Comparison of ENCODE assay signal across 9 mouse cellular contexts in the genomic region with DNA sequence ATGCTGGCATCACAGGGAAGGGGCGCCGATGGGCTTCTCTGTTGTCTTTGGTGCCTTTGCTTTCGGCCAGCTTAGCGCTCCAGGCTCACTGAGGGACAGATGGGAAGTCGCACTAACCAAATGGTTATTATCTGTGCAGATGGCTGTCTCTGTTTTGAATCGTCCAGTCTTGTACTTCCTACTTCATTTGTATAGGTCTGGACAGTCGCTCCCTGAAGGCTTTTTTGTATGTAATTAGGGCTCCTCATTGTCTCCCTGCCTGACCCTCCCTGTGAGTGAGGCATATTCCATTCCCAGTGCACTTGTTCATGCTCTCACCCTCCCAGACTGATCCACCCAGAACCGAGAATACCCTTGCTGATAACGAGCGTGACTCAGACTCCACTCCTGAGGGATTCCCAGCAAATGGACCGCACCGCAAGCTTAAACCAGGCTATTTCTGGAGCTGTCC. TPM values are rescaled to one million over a fixed set of nuclear protein-coding genes. Genes with fewer than 3 reads are reported as not detected.
DNase-seq lines count a peak whose midpoint lies in the region; ATAC-seq and TF ChIP-seq lines count a peak whose summit lies in the region.
"Had no signal": no experiment of that assay in that cellular context is flagged by ENCODE, and none has a peak within 500 bp of the region (broad histone marks: within the 10 kb centered on the region; RNA-seq: fewer than 3 reads in every experiment).

No protein-coding gene starts in this region.

- H3K4me1 ChIP-seq in heart, embryonic 10.5 days: peaks cover 21% of the 10 kb centered on the region
- H3K4me1 ChIP-seq in midbrain, embryonic 13.5 days (replicated peaks): 0 out of 2 replicates have a peak, but pooled peaks cover 4% of the 10 kb centered on the region
- 0 out of 2 replicates have a peak, but pooled peaks cover 3% of the 10 kb centered on the region for H3K4me1 ChIP-seq in kidney, adult 2 months (ENCODE audit: control insufficient read depth, insufficient read depth, low read length)
- H3K4me1 ChIP-seq: liver, embryonic 13.5 days had no signal

- H3K9ac ChIP-seq in midbrain, embryonic 13.5 days (replicated peaks): no peak overlapping the region
- H3K9ac ChIP-seq: liver, embryonic 13.5 days had no signal

- peak; percentile 67; the same call in 1 of the 2 replicates for ATAC-seq in midbrain, embryonic 13.5 days

- peak overlapping the region; percentile 12; the same call in 1 of the 2 replicates for H3K27ac ChIP-seq in heart, embryonic 10.5 days
- no peak overlapping the region for H3K27ac ChIP-seq in midbrain, embryonic 13.5 days
- H3K27ac ChIP-seq in kidney, adult 2 months (ENCODE audit: insufficient read depth, low read depth, low read length): no peak overlapping the region
- H3K27ac ChIP-seq: liver, embryonic 13.5 days had no signal

- intact Hi-C loops in heart, postnatal 25 days (cut with DNase I): no loop called here

- 41% methylated on average over 12 of the region's 12 CpGs for WGBS in heart, embryonic 10.5 days
- 56% methylated on average over 12 of the region's 12 CpGs for WGBS in midbrain, embryonic 13.5 days
- WGBS in kidney, adult 2 months: 71% methylated on average over 12 of the region's 12 CpGs

- TF ChIP-seq CTCF in kidney, adult 2 months (conservative IDR thresholded peaks at IDR 0.05; ENCODE audit: insufficient read depth, insufficient read length, low read depth, low read length): no peak

- peak; percentile 93 for DNase-seq in heart, adult 11 months
- no peak for DNase-seq in heart, postnatal 25 days (ENCODE audit: low spot score)
- DNase-seq in adrenal gland, postnatal 36 days: peak; percentile 50 to 51
- no peak for DNase-seq in heart, embryonic 10.5 days (ENCODE audit: low spot score)
- DNase-seq in thymus, postnatal 14 days: no peak
- DNase-seq in kidney, adult 2 months: no peak
- DNase-seq in kidney, postnatal 10 days: no peak
- DNase-seq: liver, embryonic 13.5 days had no signal

- no peaks in the 10 kb centered on the region for H3K36me3 ChIP-seq in heart, embryonic 10.5 days
- H3K36me3 ChIP-seq in midbrain, embryonic 13.5 days: no peaks in the 10 kb centered on the region
- H3K36me3 ChIP-seq in kidney, adult 2 months (ENCODE audit: control insufficient read depth, insufficient read depth, low read length): no peaks in the 10 kb centered on the region
- H3K36me3 ChIP-seq: liver, embryonic 13.5 days had no signal

- no peaks in the 10 kb centered on the region for H3K27me3 ChIP-seq in heart, embryonic 10.5 days (ENCODE audit: insufficient read depth, poor library complexity, severe bottlenecking)
- H3K27me3 ChIP-seq in midbrain, embryonic 13.5 days: no peaks in the 10 kb centered on the region
- no peaks in the 10 kb centered on the region for H3K27me3 ChIP-seq in kidney, adult 2 months (replicated peaks; ENCODE audit: control insufficient read depth, insufficient read depth, low read length)
- H3K27me3 ChIP-seq: liver, embryonic 13.5 days had no signal

- no peak overlapping the region for H3K4me3 ChIP-seq in heart, embryonic 10.5 days
- H3K4me3 ChIP-seq in midbrain, embryonic 13.5 days (replicated peaks): no peak overlapping the region
- H3K4me3 ChIP-seq in kidney, adult 2 months (ENCODE audit: insufficient read depth, low read depth, low read length): no peak overlapping the region
- H3K4me3 ChIP-seq: liver, embryonic 13.5 days had no signal

- no peaks in the 10 kb centered on the region for H3K9me3 ChIP-seq in heart, embryonic 10.5 days
- no peaks in the 10 kb centered on the region for H3K9me3 ChIP-seq in midbrain, embryonic 13.5 days
- H3K9me3 ChIP-seq: liver, embryonic 13.5 days had no signal

- H3K4me2 ChIP-seq in midbrain, embryonic 13.5 days (replicated peaks): peak overlapping the region; percentile 9; the same call in 1 of the 2 replicates
- H3K4me2 ChIP-seq: liver, embryonic 13.5 days had no signal

- no peak for TF ChIP-seq POLR2A in kidney, adult 2 months (IDR thresholded peaks at IDR 0.05; ENCODE audit: low read depth, low read length)

RNA-seq across cellular contexts. Expression of gene Tbc1d4, which starts 47.7 kb away (rescaled TPM):
- 10 to 100 TPM; 58.2 to 70.1 TPM for total RNA-seq in heart, postnatal 25 days (2021)
- 10 to 100 TPM; 43.4 to 84.5 TPM for total RNA-seq in adrenal gland, postnatal 36 days (2021)
- 13.7 and 20.4 TPM in 2 replicates for polyA plus RNA-seq in heart, embryonic 10.5 days (2016; fragmentation: Nextera tagmentation; extraction: Ambion mirVana)
- polyA plus RNA-seq in midbrain, embryonic 13.5 days (2015; fragmentation: Nextera tagmentation; extraction: Ambion mirVana): 6.5 and 7.0 TPM in 2 replicates
- polyA plus RNA-seq in kidney, adult 2 months (2012; rRNA removed): 7.4 and 8.9 TPM in 2 replicates

Comparison
In these comparisons a context has a peak if more than half of its experiments do, and no peak if none do; other contexts are left out.
1. DNase-seq: peak in heart, adult 11 months (single experiment) and adrenal gland, postnatal 36 days (2 of 2); none in heart, postnatal 25 days (single experiment), heart, embryonic 10.5 days (single experiment), thymus, postnatal 14 days (single experiment), kidney, adult 2 months (single experiment) and kidney, postnatal 10 days (single experiment).